Mouse (Mus musculus) G1E (cell line): ENCODE results near the gene Col24a1.

ENCODE experiments used
- CTCF ChIP-seq: IDR thresholded peaks from 2 replicates; pipeline ENCODE4 v1.5.1; 2012; ENCODE audit warnings: low read depth, low read length, inconsistent platforms, mixed read lengths
- GATA1 ChIP-seq: IDR thresholded peaks from 2 replicates; pipeline ENCODE4 v1.6.1; 2012; ENCODE audit warnings: borderline replicate concordance, low read length, inconsistent platforms, mixed read lengths
- POLR2AphosphoS5 ChIP-seq: IDR thresholded peaks from 2 replicates; pipeline ENCODE4 v1.6.1; 2012; ENCODE audit warnings: low read depth, low read length, inconsistent platforms; ENCODE audit not compliant: insufficient replicate concordance
- TAL1 ChIP-seq: conservative IDR thresholded peaks from 2 replicates; pipeline ENCODE4 v1.6.1; 2012; ENCODE audit warnings: low read depth, low read length, inconsistent platforms, mixed read lengths

- TF ChIP-seq POLR2AphosphoS5 (no peak), CTCF (no peak), GATA1 (no peak), TAL1 (no peak)
Measured at GRCm38 (mm10) chr3:145259678-145260077, 32.6 kb upstream of the Col24a1 start.
